Mouse (Mus musculus) granulocyte monocyte progenitor cell, adult 5-6 weeks (primary cell): ENCODE data around the gene Opcml. TPM values are rescaled to one million over a fixed set of nuclear protein-coding genes. Genes with fewer than 3 reads are reported as not detected.

Source experiments
- ATAC-seq: replicated peaks from 2 replicates; pipeline ENCODE4 v1.8.0; 2016; ENCODE audit warnings: mild to moderate bottlenecking, moderate TSS enrichment, inconsistent platforms; ENCODE audit not compliant: poor library complexity, severe bottlenecking
- total RNA-seq, 2 experiments: library from RNA; stranded (forward) in 1 of 2; stranded (reverse) in 1 of 2; fragments of 200-712, 200-1000 nt in 1 of 2; fragments of >200 nt in 1 of 2; fragmentation: Nextera tagmentation in 1 of 2; gene quantifications; 2 replicates each; pipeline ENCODE4 v1.2.3; 2014 to 2017

The Opcml gene
- total RNA-seq, 2 experiments from 2014 or later = not detected

GRCm38 (mm10) chr9:28303659-28304058 lies 513.1 kb downstream of the Opcml start:
- no peak for ATAC-seq

DNA sequence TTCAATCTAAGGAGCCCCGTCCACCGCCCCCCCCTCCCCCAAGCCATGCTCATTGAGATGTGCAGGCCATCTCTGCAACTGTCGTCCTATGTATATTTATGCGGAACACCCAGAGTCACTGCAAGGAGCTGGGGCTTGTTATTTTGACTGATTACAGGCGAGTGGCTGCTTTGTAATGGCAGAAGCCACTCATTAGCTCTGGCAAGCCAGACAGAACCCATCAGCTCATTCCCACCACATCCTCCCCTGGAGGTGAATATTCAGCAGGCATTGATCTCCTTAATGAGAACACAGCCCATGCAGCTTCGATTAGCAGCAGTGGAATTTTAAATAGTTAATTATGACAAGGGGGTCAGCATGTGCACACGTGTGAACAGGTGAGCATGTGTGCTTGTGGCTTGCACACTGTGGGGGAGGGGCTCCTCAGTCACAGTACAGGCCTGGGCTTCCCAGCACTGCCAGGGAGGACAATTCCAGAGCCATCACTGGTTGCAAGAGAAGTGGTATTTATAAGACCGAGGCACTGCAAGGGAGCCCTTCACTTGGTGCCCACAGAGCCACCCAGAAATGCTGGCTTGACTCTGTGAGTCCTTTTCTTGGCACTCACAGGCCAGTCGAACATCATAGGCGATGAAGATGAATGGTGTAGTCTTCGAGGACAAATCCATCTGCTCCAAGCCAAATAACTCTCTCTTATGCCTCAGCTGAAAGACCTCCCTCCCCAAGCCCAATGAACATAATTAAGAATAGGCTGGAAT lies 516.0 kb downstream of the Opcml start:
- no peak for ATAC-seq

DNA sequence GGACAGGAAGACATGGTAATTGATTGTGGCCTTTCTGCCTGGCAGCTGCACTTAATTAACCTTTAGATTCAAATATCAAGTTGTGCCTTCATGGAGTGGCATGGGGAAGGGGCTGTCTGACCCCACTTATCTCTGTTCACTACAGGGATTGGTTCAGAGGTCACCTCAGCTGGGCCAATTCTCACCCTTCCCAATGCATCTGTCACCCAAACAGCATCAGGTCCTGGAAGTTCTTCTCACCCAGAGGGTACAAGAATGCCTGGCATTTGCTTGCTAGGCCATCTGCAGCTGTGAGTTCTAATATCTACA lies 516.5 kb downstream of the Opcml start:
- ATAC-seq = no peak

DNA sequence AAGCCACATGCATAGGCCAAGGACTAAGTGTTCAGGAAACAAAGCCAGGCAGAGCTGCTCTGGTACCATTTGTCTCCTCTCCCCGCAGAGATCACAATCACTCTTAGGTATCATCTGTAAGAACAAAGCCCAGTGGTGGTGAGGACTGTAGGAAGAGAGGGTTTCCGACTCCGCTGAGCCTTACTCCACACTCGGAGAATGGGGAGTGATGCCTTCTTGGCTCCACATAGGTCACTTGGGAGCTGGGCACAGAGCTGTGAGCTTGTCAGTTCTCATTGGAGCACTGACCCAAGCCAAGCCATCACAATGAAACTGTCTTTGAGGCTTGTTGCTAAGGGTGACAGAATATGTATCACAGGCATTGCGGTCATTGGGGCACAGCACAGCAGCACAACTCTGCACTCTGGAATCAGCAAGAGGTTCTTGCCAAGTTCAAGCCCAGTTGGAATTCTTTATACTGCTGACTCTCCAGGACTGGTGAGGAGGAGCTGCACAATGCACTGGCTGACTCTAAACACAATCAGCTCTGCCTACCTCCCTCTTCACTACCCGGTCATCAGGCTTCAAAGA lies 517.0 kb downstream of the Opcml start:
- no peak for ATAC-seq

DNA sequence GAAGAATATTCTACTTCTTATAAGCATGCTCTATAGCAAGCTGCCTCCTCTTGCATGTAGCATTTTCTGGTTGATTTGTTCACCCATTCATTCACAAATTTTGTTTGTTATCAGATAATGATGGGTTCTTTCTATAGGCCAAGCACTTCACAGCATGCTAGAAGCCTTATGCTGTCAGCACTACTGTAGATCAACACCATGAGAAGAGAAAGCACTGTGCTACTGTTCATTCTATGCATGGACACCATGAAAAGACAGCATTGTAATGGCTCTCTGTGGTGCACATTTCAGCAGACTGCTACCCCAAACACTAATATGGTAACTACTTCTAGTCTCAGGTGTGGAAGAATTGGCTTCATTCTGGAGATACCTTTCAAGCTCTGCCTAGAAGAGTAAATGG lies 527.3 kb downstream of the Opcml start:
- ATAC-seq = no peak

DNA sequence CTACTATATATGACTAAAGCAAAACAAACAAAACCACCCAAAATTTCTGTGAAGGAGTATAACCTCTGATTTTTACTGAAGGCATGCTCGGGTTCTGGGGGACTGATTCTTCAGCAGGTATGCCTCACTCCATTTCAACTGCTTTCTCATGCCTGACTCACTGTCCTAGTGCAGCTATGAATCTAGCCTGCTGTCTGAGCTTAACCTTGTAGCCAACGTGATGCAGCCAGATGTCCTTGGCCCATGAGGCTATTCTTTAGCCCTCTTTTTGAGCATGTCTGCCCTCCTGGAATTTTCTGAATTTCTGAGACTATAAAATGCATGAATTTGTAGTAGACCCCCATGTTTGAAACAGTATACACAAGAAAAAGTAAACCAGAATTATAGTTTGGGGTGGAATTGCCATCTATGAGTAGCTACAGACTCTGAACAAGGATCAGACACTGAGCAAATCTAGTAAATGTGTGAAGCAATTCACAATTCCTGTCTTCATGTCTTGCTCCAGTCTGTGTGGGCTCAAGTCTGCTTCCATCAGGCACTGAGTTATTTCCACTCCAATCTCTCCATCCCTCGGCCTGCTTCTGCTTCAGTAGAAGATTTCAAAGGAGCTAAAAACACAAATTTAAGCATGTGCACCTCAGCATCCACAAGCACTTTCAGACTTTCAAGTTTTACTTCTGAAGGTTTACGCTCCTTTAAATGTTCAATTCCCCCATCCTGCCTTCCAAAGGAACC lies 528.6 kb downstream of the Opcml start:
- ATAC-seq = no peak

- no peak for ATAC-seq
These were observed 529.2 kb downstream of the Opcml start for GRCm38 (mm10) chr9:28319802-28320201.

GRCm38 (mm10) chr9:28327985-28328384 lies 537.4 kb downstream of the Opcml start:
- ATAC-seq = no peak

- ATAC-seq = no peak
These were observed 537.9 kb downstream of the Opcml start for GRCm38 (mm10) chr9:28328434-28328833.

GRCm38 (mm10) chr9:28329477-28329876 lies 538.9 kb downstream of the Opcml start:
- no peak for ATAC-seq

- no peak for ATAC-seq
These were observed 546.1 kb downstream of the Opcml start for GRCm38 (mm10) chr9:28336511-28337208.

- ATAC-seq = no peak
These were observed 547.3 kb downstream of the Opcml start for GRCm38 (mm10) chr9:28337837-28338236.

DNA sequence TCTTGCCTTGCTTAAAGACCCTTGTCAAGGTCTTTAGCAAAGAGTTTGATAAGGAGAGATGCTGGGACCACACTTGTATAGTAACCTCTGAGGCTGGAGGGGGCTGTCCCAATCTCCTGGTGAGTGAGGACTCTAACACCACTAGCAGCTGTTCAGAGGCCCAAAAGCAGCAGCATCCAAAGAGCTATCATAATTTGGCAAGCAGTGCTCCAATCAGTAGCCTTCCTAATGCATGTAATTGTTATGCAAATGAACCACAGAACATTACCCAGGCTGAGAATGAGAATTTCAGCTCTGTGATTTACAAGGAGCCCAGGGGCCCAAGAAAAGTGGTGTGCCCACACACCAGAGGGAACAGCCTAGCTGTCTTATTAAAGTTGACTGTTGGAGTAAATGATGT lies 564.4 kb downstream of the Opcml start:
- no peak for ATAC-seq

- ATAC-seq = no peak
These were observed 567.4 kb downstream of the Opcml start for GRCm38 (mm10) chr9:28357946-28358345.

GRCm38 (mm10) chr9:28360691-28361090 lies 570.1 kb downstream of the Opcml start:
- ATAC-seq = no peak

DNA sequence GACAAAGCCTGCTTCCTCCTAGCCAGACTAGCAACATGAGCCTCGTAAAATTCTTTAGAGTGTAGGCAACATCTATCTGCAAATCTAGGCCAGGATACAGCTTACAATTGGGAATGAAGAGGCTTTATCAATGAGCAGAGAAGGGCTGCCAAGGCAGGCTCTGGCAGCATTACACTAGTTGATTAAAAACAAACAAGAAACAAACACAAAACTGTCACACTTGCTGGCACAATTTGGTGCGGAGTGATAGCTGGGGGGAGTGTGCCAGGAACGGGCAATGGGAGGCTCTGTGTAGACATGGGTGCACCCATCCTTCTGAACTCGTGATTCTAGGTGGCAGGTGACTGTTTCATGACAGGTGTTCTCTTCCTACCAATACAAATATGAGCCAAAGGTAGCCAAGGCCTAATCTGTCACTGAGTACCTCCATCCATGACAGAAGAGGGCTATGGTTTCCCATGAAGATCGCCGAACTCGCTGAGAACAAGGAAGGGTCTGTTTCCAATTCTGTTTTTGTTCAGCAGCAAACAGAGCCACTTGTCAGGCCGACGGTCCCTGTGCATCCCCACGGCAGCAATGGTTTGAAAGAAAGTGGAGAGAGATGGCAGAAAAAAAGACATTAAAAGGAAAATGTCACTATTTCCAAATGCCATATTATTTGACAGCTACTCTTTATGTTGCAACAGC lies 574.0 kb downstream of the Opcml start:
- no peak for ATAC-seq

DNA sequence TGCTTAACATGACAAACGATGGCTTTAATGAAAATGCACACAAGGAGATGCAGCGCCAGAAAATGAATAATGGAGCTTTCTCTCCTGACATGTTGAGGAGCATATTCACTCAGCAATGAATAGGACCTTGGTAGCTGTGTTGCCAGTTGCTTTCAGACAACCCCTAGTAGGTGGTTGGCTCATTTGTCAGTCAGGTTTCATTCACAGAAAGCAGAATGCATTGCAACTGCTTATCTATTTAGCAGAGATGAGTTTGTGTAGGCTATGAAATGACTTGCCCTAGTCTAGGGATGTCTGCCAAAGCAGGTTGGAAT lies 574.5 kb downstream of the Opcml start:
- ATAC-seq = no peak

GRCm38 (mm10) chr9:28386527-28387175 lies 596.1 kb downstream of the Opcml start:
- no peak for ATAC-seq

GRCm38 (mm10) chr9:28395222-28395621 lies 604.6 kb downstream of the Opcml start:
- no peak for ATAC-seq

- ATAC-seq = no peak
These were observed 605.1 kb downstream of the Opcml start for GRCm38 (mm10) chr9:28395638-28396037.
